Mouse (Mus musculus) heart, postnatal 36 days (tissue): ENCODE data around the gene Zfp524. TPM values are rescaled to one million over a fixed set of nuclear protein-coding genes. Genes with fewer than 3 reads are reported as not detected.

Source experiments
- DNase-seq, 2 experiments: peaks; one replicate each; pipeline ENCODE4 v3.0.0; 2021 to 2022
- intact Hi-C: fragments of 180-260 bp; cut with DNase I; formaldehyde crosslinking; loops from one replicate; pipeline ENCODE4 v1.15.1; 2025
- total RNA-seq, 2 experiments: library from RNA; stranded (reverse); gene quantifications; 2 replicates each; pipeline ENCODE4 v1.2.3; 2021

The Zfp524 gene
- total RNA-seq, 2 experiments from 2014 or later, result 9.7 to 10.4 TPM

DNA sequence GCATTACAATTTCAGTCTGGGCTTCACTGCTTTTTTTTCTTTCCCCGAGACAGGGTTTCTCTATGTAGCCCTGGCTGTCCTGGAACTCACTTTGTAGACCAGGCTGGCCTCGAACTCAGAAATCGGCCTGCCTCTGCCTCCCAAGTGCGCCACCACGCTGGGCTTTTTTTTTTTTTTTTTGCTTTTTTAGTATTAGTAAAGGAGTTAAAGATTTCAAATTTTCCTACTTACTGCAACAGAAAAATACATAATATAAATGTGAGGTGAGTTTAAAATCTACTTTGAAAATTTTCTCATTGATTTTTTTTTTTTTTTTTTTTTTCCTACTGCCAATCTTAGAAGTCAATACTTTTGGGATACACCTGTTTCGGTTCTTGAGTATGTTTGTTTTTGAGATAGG is 50.7 kb downstream of the Zfp524 start:
- no peak for DNase-seq
- intact Hi-C loops, result loop anchor here (5.0 to 10.0 kb wide), 2 partner anchors 62 to 570 kb away; partner anchors contain the start of gene Rasl2-9

Other genes starting within 250 kb of the Zfp524 start
- not detected for gene Fam71e2, start 243.1 kb upstream of the Zfp524 start, total RNA-seq
- not detected for gene Il11, start 231.6 kb upstream of the Zfp524 start, total RNA-seq
- gene Tmem190, start 231.5 kb upstream of the Zfp524 start, total RNA-seq, result not detected
- 1 to 10 TPM; 4.4 to 5.7 TPM for gene Tmem238, start 224.8 kb upstream of the Zfp524 start, total RNA-seq
- 100 to 1,000 TPM; 515 to 545 TPM for gene Rpl28, start 221.5 kb upstream of the Zfp524 start, total RNA-seq
- gene Ube2s, start 201.8 kb upstream of the Zfp524 start, total RNA-seq, result 10 to 100 TPM; 89.8 to 95.7 TPM
- not detected for gene Shisa7, start 169.7 kb upstream of the Zfp524 start, total RNA-seq
- gene Isoc2b, start 144.2 kb upstream of the Zfp524 start, total RNA-seq, result 1 to 10 TPM; 3.9 to 4.6 TPM
- gene Isoc2a, start 137.3 kb upstream of the Zfp524 start, total RNA-seq, result 10 to 100 TPM; 45.4 to 48.8 TPM
- not detected for gene Gm36210, start 107.9 kb upstream of the Zfp524 start, total RNA-seq
- gene Zfp628, start 99.2 kb upstream of the Zfp524 start, total RNA-seq, result 1 to 10 TPM; 7.2 to 9.2 TPM
- 1 to 10 TPM; 4.3 to 5.1 TPM for gene Nat14, start 92.4 kb upstream of the Zfp524 start, total RNA-seq
- 1 to 10 TPM; 3.9 to 4.1 TPM for gene Ssc5d, start 88.6 kb upstream of the Zfp524 start, total RNA-seq
- gene Sbk2, start 50.0 kb upstream of the Zfp524 start, total RNA-seq, result 10 to 100 TPM; 26.5 to 34.0 TPM
- gene Sbk3, start 43.2 kb upstream of the Zfp524 start, total RNA-seq, result 10 to 100 TPM; 31.5 to 45.5 TPM
- gene Zfp579, start 18.3 kb upstream of the Zfp524 start, total RNA-seq, result 10 to 100 TPM; 14.2 to 16.4 TPM
- 10 to 100 TPM; 17.0 to 21.6 TPM for gene Fiz1, start 282 bp downstream of the Zfp524 start, total RNA-seq
- not detected for gene Gm44973, start 1.1 kb downstream of the Zfp524 start, total RNA-seq
- 10 to 100 TPM; 14.1 to 14.9 TPM for gene Zfp865, start 6.0 kb downstream of the Zfp524 start, total RNA-seq
- gene Ccdc106, start 6.1 kb downstream of the Zfp524 start, total RNA-seq, result not detected
- not detected for gene 4632433K11Rik, start 19.7 kb downstream of the Zfp524 start, total RNA-seq
- 1 to 10 TPM; 5.2 to 6.1 TPM for gene Zfp784, start 24.0 kb downstream of the Zfp524 start, total RNA-seq
- gene Zfp580, start 37.1 kb downstream of the Zfp524 start, total RNA-seq, result 1 to 10 TPM; 5.6 to 5.7 TPM
- 10 to 100 TPM; 62.4 to 70.8 TPM for gene U2af2, start 47.7 kb downstream of the Zfp524 start, total RNA-seq
- 100 to 1,000 TPM; 176 to 184 TPM for gene Epn1, start 65.8 kb downstream of the Zfp524 start, total RNA-seq
- not detected for gene Rfpl4, start 102.5 kb downstream of the Zfp524 start, total RNA-seq
- 1 to 10 TPM; 6.2 to 6.9 TPM for gene Rasl2-9, start 111.5 kb downstream of the Zfp524 start, total RNA-seq
- not detected for gene Vmn1r55, start 135.3 kb downstream of the Zfp524 start, total RNA-seq
- not detected for gene Vmn1r56, start 182.3 kb downstream of the Zfp524 start, total RNA-seq
- not detected for gene Vmn1r57, start 204.1 kb downstream of the Zfp524 start, total RNA-seq